ENCODE assay signal across 20 mouse cellular contexts in genomic region chr7:27235726-27236125, GRCm38 (mm10). TPM values are rescaled to one million over a fixed set of nuclear protein-coding genes. Genes with fewer than 3 reads are reported as not detected.
DNase-seq lines count a peak whose midpoint lies in the region; TF ChIP-seq lines count a peak whose summit lies in the region.
"Had no signal": no experiment of that assay in that cellular context is flagged by ENCODE, and none has a peak within 500 bp of the region (broad histone marks: within the 10 kb centered on the region; RNA-seq: fewer than 3 reads in every experiment).

No protein-coding gene starts in this region.

- H3K27ac ChIP-seq in spleen, adult 2 months (ENCODE audit: insufficient read depth, low read length), result peak overlapping the region; percentile 26; the same call in 1 of the 2 replicates
- H3K27ac ChIP-seq: embryonic facial prominence, embryonic 10.5 days; forebrain, embryonic 10.5 days; gastrocnemius, adult 2 months; heart, embryonic 13.5 days; hindbrain, embryonic 12.5 days; hindbrain, postnatal 0 days had no signal

- WGBS in spleen, adult 2 months, result 93% methylated on average over 2 of the region's 2 CpGs

- no peak overlapping the region for H3K4me3 ChIP-seq in spleen, adult 2 months (ENCODE audit: extremely low read depth, insufficient read depth, insufficient read length)
- H3K4me3 ChIP-seq: embryonic facial prominence, embryonic 10.5 days; erythroblast, embryonic 14.5 days; forebrain, embryonic 10.5 days; gastrocnemius, adult 2 months; heart, embryonic 13.5 days; hindbrain, embryonic 12.5 days had no signal

- TF ChIP-seq CTCF in spleen, adult 2 months (IDR thresholded peaks at IDR 0.05; ENCODE audit: extremely low read depth, insufficient read depth, insufficient read length, insufficient replicate concordance), result no peak

- peak; percentile 9 for DNase-seq in cerebellum, adult 9-11 months
- DNase-seq in cerebellum, adult 8-10 months, result no peak
- no peak for DNase-seq in spleen, adult 2 months (ENCODE audit: low read depth in 1 of 2, low spot score in 2 of 2)
- DNase-seq in spleen, postnatal 4 days (ENCODE audit: low spot score in 2 of 2), result no peak
- DNase-seq in adrenal gland, postnatal 36 days, result peak; percentile 44 to 74
- DNase-seq in kidney, adult 11 months, result no peak
- no peak for DNase-seq in right cerebral cortex, adult 18-20 months
- DNase-seq: cerebellum, adult 11-12 months; cerebellum, postnatal 10 days; gastrocnemius, adult 2 months; gastrocnemius, postnatal 25 days; heart, adult 11 months; heart, postnatal 4 days; kidney, adult 18-20 months had no signal

- no peaks in the 10 kb centered on the region for H3K27me3 ChIP-seq in spleen, adult 2 months (ENCODE audit: control insufficient read depth, insufficient read depth, low read length)
- H3K27me3 ChIP-seq: heart, embryonic 13.5 days; hindbrain, embryonic 12.5 days had no signal

- H3K4me1 ChIP-seq in spleen, adult 2 months (ENCODE audit: control insufficient read depth, insufficient read depth, insufficient read length), result peaks cover 6% of the 10 kb centered on the region; the same call in 1 of the 2 replicates

- peaks cover 4% of the 10 kb centered on the region; the same call in 1 of the 2 replicates for H3K36me3 ChIP-seq in spleen, adult 2 months (ENCODE audit: control insufficient read depth, insufficient read depth, low read length)

- no peak for TF ChIP-seq POLR2A in spleen, adult 2 months (IDR thresholded peaks at IDR 0.05; ENCODE audit: low read depth, low read length)

RNA-seq across cellular contexts. Expression of gene Coq8b, which starts 2.9 kb away (rescaled TPM):
- 28.9 and 36.4 TPM in 2 replicates for polyA plus RNA-seq in spleen, adult 2 months (2012; rRNA removed)
- total RNA-seq in adrenal gland, postnatal 36 days (2021), result 10 to 100 TPM; 41.3 to 70.6 TPM

RNA-seq across cellular contexts. Expression of gene Itpkc, which starts 7.3 kb away (rescaled TPM):
- polyA plus RNA-seq in spleen, adult 2 months (2012; rRNA removed), result 5.9 and 7.0 TPM in 2 replicates
- 10 to 100 TPM; 14.0 to 14.6 TPM for total RNA-seq in adrenal gland, postnatal 36 days (2021)

RNA-seq across cellular contexts. Expression of gene Numbl, which starts 22.5 kb away (rescaled TPM):
- polyA plus RNA-seq in spleen, adult 2 months (2012; rRNA removed), result 6.1 and 7.6 TPM in 2 replicates
- 10 to 100 TPM in 1 of 2 experiments, 1 to 10 TPM in 1; 8.8 to 10.1 TPM for total RNA-seq in adrenal gland, postnatal 36 days (2021)

RNA-seq across cellular contexts. Expression of gene Snrpa, which starts 39.7 kb away (rescaled TPM):
- 93.7 and 142 TPM in 2 replicates for polyA plus RNA-seq in spleen, adult 2 months (2012; rRNA removed)
- total RNA-seq in adrenal gland, postnatal 36 days (2021), result 10 to 100 TPM; 78.6 to 84.2 TPM

RNA-seq across cellular contexts. Expression of gene BC024978, which starts 40.1 kb away (rescaled TPM):
- polyA plus RNA-seq in spleen, adult 2 months (2012; rRNA removed), result 9.5 and 12.1 TPM in 2 replicates
- total RNA-seq in adrenal gland, postnatal 36 days (2021), result 10 to 100 TPM; 21.0 to 25.0 TPM

Comparison
In these comparisons a context has a peak if more than half of its experiments do, and no peak if none do; other contexts are left out.
1. DNase-seq: peak in cerebellum, adult 9-11 months (single experiment) and adrenal gland, postnatal 36 days (2 of 2); none in cerebellum, adult 8-10 months (single experiment), spleen, adult 2 months (0 of 2), spleen, postnatal 4 days (0 of 2), kidney, adult 11 months (single experiment) and right cerebral cortex, adult 18-20 months (single experiment).